Mouse (Mus musculus) layer of hippocampus, adult 8-10 months (tissue): ENCODE measurements around the gene Mrpl44. TPM values are rescaled to one million over a fixed set of nuclear protein-coding genes. Genes with fewer than 3 reads are reported as not detected.

ENCODE experiments used
- DNase-seq, 2 experiments: peaks; one replicate each; pipeline ENCODE4 v3.0.0; 2022; ENCODE audit warnings: low spot score in 2 of 2
- total RNA-seq, 4 experiments: library from RNA; stranded (reverse); gene quantifications; 2 replicates each; pipeline ENCODE4 v1.2.4; 2022

Mrpl44 gene
- total RNA-seq, 4 experiments from 2014 or later: 25.8 to 31.3 (median 28.2) TPM

- no peak for DNase-seq
Observed at GRCm38 (mm10) chr1:79762282-79763250, 13.3 kb upstream of the Mrpl44 start.

DNA sequence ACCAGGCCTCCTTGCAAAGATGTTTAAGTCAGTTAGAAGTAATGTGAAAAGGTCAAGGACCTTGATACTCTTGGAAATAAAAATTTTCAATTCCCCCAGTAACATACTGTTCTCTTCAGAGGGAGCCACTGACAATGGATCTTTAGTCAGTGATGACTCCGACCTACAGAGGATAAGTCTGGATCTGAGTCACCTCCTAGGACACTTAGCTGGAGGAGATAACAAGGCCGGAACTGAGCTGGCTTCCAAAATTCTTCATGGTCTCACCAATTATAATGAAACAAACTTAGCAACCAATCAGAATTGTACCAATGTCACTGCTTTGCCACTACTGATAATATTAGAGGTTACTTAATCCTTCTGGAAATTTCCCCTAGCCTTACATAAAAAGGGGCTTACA, 11.8 kb upstream of the Mrpl44 start:
- DNase-seq: no peak

DNA sequence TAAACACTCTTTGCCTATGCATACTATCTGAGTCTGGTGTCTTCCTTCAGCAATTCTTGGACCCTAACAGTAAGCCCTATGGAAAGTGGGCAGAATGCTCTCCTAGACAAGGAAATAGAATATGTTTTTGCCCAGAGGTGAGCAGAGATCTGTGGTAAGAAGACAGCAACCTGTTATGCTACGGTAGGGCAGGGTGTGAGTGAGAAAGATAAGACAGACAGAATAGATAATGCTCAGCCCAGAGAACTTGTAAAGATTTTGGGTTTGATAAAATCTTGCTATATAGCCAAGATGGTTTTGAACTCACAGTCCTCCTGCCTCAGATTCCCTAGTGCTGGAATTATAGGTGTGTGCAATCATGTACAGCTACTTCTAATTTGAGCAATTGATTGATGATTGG, 11.3 kb upstream of the Mrpl44 start:
- no peak for DNase-seq

DNA sequence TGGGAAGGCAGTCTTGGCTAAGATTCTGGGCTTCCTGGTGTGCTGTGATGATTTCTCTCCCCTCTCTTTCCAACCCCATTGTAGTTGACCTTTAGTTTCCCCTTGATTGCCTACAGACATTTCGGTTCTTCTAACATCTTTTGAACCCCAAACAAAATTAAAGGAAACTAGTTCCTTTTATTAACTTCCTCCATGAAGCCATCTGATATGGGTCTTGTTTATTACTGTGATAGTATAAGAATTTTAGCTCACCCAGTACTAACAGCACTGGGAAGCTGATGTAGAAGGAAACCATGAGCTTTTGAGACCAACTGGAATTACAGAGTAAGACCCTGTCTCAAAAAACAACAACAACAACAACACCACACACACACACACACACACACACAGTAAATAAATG, 7.6 kb upstream of the Mrpl44 start:
- no peak for DNase-seq

- DNase-seq: no peak
Observed at GRCm38 (mm10) chr1:79774164-79774780, 1.5 kb upstream of the Mrpl44 start.

DNA sequence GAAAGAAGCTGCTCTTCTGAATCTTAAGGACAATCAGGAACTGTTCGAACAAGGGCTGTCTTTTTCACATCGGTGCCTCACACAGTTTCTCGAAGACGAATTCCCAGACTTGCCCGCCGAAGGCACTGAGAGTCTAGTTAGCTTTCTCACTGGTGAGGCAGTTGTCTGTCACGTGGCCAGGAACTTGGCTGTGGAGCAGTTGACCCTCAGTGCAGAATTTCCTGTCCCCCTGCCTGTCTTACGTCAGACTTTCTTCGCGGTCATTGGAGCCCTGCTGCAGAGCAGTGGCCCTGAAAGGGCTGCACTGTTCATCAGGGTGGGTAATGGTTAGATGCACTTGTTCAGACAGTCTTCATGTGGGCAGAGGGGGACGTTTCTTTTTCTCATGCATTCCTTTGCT, 2.2 kb downstream of the Mrpl44 start:
- DNase-seq: no peak

GRCm38 (mm10) chr1:79782433-79782832, 6.6 kb downstream of the Mrpl44 start:
- no peak for DNase-seq

DNA sequence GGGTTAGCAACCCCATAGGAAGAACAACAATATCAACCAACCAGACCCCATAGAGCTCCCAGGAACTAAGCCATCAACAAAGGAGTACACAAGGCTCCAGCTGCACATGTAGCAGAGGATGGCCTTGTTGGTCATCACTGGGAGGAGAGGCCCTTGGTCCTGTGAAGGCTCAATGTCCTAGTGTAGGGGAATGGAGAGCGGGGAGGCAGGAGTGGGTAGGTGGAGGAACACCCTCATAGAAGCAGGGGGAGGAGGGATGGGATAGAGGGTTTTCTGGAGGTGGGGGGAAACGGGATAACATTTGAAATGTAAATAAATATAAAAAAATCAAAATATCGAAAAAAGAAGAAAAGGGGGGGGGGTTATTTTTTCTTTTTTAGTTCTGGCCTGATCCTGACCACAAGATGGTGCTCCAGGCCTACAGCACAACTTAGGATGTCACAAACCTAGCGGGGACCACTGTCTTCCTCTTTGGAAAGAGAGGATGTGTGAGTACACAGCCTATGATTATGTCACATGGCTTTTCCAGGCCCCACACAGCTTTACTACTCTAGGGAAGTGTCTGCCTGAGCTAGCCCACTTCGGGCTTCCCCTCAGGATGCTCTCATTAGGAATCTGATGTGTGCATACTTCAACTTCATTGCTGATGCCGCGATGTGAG, 10.6 kb downstream of the Mrpl44 start:
- peak in 1 of 2 experiments; percentile 29 for DNase-seq

DNA sequence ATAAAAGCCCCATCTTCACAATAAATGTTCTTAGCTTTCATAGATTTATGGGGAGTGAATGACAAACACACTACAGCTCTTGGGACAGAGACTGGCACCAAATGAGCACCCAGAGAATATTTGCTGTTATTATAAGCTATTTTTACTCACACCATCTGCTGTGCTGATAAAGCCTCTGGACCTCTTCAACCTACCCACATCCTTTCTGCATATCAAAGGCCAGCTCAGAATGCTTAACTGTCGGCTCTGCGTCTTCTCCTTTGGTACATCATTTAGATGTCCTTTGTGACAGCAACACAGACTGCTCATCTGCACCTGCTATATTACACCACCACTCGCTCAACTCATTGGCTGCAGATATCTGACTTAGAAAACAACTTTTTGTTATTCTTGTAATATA, 21.3 kb downstream of the Mrpl44 start:
- no peak for DNase-seq

DNA sequence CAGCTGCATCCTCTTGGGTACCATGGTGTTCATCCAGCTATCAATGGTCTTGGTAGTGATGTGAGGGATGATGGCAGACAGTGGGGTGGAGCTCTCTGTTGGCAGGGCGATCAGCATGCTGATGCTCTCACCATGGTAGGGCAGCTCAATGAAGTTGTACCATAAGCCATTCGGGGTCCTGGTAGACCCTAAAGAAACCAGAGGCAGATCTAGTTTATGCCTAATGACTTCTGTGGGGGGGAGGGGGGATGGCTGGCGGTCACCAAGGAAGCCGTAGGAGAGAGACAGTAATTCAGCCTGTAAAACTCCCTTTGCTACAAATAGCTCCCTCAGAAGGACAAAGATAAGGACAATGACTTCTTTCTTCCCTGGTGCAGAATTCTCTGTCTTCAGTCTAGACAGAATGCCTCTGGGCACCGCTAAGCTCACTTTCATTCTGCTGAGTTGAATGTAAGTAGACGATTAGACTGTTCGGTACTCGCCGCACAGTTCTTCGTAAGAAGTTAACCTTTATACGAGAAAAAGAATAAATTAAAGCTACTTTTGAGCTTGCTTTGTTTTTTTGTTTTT, 27.1 kb downstream of the Mrpl44 start:
- no peak for DNase-seq

- DNase-seq: no peak
Observed at GRCm38 (mm10) chr1:79803614-79804013, 27.8 kb downstream of the Mrpl44 start.

DNA sequence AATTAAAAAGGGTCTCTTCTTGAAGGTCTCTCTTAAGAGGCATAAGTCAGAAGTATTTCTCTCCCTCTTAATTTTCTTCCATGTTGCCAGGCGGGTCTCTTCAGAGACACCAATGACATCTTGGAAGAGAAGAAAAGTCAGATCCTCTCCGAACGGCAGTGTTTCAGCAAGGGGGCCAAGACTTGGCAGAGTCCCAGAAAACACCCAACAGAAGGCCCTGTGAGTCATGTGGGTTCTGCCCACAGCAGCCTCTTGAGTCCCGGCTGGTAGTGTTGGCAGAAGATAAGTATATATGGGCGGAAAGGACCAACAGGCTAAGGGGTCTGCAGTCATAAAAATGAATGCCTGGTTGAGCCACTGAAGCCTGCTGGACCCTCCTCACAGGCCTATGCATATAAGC, 31.0 kb downstream of the Mrpl44 start:
- no peak for DNase-seq

- DNase-seq: no peak
Observed at GRCm38 (mm10) chr1:79809447-79809846, 33.6 kb downstream of the Mrpl44 start.

DNA sequence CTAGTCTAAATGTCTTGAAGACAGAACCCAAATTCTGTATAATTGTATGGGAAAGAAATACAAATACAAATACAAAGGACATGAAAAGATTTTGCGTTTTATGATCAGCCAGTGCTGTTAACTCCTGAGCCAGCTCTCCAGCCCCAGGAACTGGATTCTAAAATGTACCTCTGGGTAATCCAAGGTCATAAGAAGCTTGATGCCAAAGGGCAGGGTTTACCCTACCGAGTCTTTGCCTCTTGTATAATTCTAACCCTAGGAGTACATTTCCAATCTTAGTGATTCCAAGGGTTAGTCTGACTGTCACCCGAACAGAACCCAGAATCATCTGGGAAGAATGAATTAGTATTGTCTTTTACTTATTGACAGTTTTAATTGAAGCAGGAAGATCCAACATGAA, 39.6 kb downstream of the Mrpl44 start:
- DNase-seq: no peak

- no peak for DNase-seq
Observed at GRCm38 (mm10) chr1:79819296-79819879, 43.6 kb downstream of the Mrpl44 start.

- DNase-seq: peak; percentile 27 to 31
Observed at GRCm38 (mm10) chr1:79822806-79823525, 47.1 kb downstream of the Mrpl44 start.

DNA sequence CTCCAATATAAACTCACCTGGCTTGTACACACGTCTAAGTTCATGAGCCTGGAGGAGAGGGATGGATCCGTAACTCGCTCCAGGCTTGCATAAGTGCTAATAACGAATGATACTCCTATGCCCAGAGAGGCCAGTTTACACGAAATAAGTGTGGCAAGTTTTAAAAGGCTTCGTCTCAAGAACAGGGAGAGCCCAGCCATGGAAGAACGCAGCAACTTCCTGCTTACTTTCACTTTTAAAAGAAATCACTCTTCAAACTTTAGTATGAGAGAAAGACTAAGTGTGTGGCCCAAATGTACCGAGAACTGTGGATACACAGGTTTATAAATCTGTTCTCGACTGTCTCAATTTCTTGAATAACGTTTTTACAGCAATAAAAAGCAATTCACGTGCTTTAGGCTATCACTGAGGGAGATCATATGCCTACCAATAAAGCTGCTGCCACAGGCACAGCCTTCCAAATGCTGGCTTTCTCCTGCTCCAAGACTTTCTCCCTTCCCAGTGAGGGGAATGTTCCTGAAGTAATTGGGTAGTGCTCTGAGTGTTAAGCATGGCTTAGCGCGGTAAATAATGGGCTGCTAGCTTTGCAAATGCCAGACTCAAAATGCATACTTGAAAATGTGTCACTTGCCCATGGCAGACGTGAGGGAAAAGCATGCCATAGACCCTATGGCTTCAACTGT, 48.3 kb downstream of the Mrpl44 start:
- DNase-seq: no peak
